Mouse (Mus musculus) forebrain, embryonic 15.5 days (tissue): ENCODE data around the gene Amn1. TPM values are rescaled to one million over a fixed set of nuclear protein-coding genes. Genes with fewer than 3 reads are reported as not detected.
"Not testable (repeated sequence)": the region's sequence is repeated elsewhere in the genome, so short reads cannot be mapped to it uniquely, and the experiment has no call there.

ENCODE experiments used
- ATAC-seq: fragments of 200-750 bp; cut with Nextera tagmentation; replicated peaks from 2 replicates; pipeline ENCODE4 v1.8.0; 2017; ENCODE audit warnings: mild to moderate bottlenecking, moderate TSS enrichment, moderate library complexity
- H3K27ac ChIP-seq: fragments of 300-500 bp; sonication (generic); replicated peaks from 2 replicates; pipeline ENCODE4 v1.5.1; 2015; ENCODE audit warnings: mild to moderate bottlenecking, inconsistent platforms
- H3K27me3 ChIP-seq: fragments of 300-500 bp; sonication (generic); 2 replicates; pipeline ENCODE4 v1.6.1; 2015; ENCODE audit warnings: inconsistent platforms
- H3K36me3 ChIP-seq: fragments of 300-500 bp; sonication (generic); 2 replicates; pipeline ENCODE4 v1.6.1; 2015; ENCODE audit warnings: mild to moderate bottlenecking, inconsistent platforms
- H3K4me1 ChIP-seq: fragments of 300-500 bp; sonication (generic); 2 replicates; pipeline ENCODE4 v1.6.1; 2015; ENCODE audit warnings: inconsistent platforms
- H3K4me2 ChIP-seq: fragments of 300-500 bp; sonication (generic); replicated peaks from 2 replicates; pipeline ENCODE4 v1.6.1; 2015; ENCODE audit warnings: mild to moderate bottlenecking, inconsistent platforms
- H3K4me3 ChIP-seq: fragments of 300-500 bp; sonication (generic); 2 replicates; pipeline ENCODE4 v1.5.1; 2015; ENCODE audit warnings: mild to moderate bottlenecking, inconsistent platforms
- H3K9ac ChIP-seq: fragments of 300-500 bp; sonication (generic); replicated peaks from 2 replicates; pipeline ENCODE4 v1.6.1; 2015; ENCODE audit warnings: mild to moderate bottlenecking, inconsistent platforms
- H3K9me3 ChIP-seq: fragments of 300-500 bp; sonication (generic); 2 replicates; pipeline ENCODE4 v1.6.1; 2016; ENCODE audit warnings: inconsistent platforms
- WGBS: fragments of 180-500 bp; shearing (Covaris S2); methylation state at CpG from one replicate; pipeline ENCODE4 v1.1.7; 2015; ENCODE audit warnings: mixed read lengths; 5-methylcytosine and 5-hydroxymethylcytosine counted together
- polyA plus RNA-seq: library from polyadenylated mRNA; unstranded; fragments of >200 nt; fragmentation: Nextera tagmentation; extraction: Ambion mirVana; gene quantifications from 2 replicates; pipeline ENCODE4 v1.2.1, GENCODE M21; 2015

The Amn1 gene
- polyA plus RNA-seq, 1 experiment from 2014 or later = 107 TPM

DNA sequence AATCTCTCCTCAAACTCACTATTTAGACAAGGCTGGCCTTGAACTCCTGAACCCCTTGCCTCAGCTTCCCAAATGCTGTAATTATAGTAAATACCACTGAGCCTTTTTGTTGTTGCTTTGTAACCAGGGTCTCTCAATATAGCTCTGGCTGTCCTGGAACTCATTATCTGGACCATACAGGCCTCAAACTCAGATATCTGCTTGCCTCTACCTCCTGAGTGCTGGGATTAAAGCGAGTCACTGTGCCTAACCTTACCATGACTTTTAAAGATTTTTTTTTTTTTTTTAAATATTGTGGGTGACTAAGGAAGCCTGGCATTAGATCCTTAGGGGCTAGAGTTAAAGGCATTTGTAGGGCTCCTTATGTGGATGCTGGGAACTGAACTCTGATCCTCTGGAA lies 4.5 kb downstream of the Amn1 start:
- Histone ChIP-seq H3K9ac (no peak overlapping the region), H3K4me1 (peaks cover 24% of the 10 kb centered on the region), H3K36me3 (peaks cover 33% of the 10 kb centered on the region), H3K4me2 (no peak overlapping the region), H3K27ac (no peak overlapping the region), H3K4me3 (no peak overlapping the region), H3K9me3 (no peaks in the 10 kb centered on the region), H3K27me3 (no peaks in the 10 kb centered on the region)
- WGBS = 94% methylated on average over 1 of the region's 1 CpGs
- no peak for ATAC-seq

DNA sequence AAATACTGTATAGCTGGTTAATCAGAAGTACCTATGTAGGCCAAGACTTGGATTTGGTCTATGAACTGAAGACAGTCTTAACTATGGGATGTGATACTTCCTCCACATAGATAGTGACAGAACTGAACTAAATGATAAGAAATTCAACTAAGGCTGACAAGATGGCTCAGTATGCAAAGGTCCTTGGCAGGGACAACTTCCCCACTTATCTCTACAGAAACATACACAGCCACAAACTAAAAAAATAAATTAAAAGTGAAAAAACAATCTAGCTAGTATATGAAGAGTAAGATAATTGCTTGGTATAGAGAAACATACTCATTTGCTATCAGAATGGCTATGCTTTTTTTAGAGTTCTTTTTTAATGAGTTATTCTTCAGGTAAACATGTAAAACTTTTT lies 9.4 kb downstream of the Amn1 start:
- Histone ChIP-seq H3K4me2 (no peak overlapping the region), H3K9ac (no peak overlapping the region), H3K27ac (no peak overlapping the region), H3K27me3 (no peaks in the 10 kb centered on the region), H3K4me1 (no peaks in the 10 kb centered on the region), H3K4me3 (no peak overlapping the region), H3K36me3 (peaks cover 75% of the 10 kb centered on the region), H3K9me3 (no peaks in the 10 kb centered on the region)
- no peak for ATAC-seq

DNA sequence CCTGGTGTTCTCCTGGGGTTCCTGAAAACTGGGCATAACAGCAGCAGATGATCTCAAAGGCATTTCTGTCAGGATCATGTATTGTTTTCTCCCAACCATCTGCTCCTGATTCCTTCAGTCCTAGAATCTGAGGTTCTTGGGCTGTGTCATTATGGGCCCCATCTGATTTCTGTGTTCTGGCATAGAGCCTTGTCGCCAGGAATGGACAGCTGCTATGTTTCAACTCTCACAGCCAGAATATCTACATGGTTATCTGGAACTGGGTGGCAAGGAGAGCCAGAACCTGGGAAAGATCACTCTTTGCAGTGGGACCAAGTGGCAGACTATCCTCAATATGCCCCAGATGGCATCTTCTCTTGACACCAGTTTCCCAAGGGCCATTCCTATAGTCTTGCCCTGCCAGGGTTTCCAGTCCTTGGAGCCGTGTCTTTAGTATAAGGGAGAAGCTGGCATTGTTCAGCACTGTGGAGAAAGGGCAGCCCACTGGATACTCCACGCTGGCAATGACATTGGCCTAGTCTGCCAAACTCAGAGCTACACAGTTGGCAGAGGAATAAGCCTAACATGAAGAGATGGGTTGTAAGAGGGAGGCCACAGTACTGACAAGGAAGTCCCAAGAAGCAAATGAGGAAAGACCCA lies 13.5 kb downstream of the Amn1 start:
- no peaks in the 10 kb centered on the region for H3K4me1 ChIP-seq
- H3K27me3 ChIP-seq = no peaks in the 10 kb centered on the region
- no peak overlapping the region for H3K27ac ChIP-seq
- no peak overlapping the region for H3K9ac ChIP-seq
- 90% methylated on average over 3 of the region's 3 CpGs for WGBS
- no peak; the same call in 1 of the 2 replicates for ATAC-seq
- H3K4me2 ChIP-seq = no peak overlapping the region
- no peaks in the 10 kb centered on the region for H3K9me3 ChIP-seq
- peaks cover 59% of the 10 kb centered on the region for H3K36me3 ChIP-seq
- no peak overlapping the region for H3K4me3 ChIP-seq

DNA sequence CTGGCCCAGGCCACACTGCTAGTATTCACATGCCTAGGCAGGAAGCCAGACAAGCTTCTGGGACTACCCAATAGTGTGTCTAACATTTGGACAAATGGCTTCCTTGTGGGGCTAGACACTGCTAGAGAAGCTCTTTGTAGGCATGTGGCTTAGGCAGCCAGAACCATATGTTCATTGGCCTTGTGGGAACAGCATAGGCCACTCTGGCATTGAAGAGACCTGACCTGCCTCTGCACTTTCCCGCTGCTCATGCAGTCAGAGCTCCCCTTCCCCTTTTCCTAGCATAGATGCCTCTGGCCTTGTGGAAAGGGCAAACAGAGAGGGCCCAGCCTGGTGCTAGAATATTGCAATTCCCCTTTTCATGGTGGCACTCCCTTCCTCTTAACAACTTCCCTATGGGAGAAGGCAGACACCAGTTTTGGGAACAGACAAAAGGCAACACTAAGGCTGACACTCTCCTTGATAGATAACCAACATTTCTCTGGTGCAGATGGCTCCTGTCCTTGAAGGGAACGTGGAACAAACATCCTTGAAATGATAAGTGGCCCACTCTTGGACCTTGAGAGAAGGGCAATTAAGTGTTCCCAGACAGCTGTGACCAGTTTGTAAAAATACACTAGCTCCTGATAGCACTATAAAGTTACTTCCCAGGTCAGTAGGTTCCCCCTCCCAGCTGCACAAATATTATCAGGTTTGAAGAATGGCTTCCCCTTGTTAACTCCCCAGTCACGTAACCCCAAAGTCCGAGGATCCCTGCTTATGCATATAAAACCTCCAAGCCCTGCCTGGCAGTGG lies 14.5 kb downstream of the Amn1 start:
- Histone ChIP-seq H3K27ac (no peak overlapping the region), H3K27me3 (no peaks in the 10 kb centered on the region), H3K4me2 (no peak overlapping the region), H3K9me3 (no peaks in the 10 kb centered on the region), H3K4me1 (no peaks in the 10 kb centered on the region), H3K4me3 (no peak overlapping the region), H3K36me3 (peaks cover 57% of the 10 kb centered on the region), H3K9ac (no peak overlapping the region)
- 90% methylated on average over 4 of the region's 4 CpGs for WGBS
- no peak for ATAC-seq

DNA sequence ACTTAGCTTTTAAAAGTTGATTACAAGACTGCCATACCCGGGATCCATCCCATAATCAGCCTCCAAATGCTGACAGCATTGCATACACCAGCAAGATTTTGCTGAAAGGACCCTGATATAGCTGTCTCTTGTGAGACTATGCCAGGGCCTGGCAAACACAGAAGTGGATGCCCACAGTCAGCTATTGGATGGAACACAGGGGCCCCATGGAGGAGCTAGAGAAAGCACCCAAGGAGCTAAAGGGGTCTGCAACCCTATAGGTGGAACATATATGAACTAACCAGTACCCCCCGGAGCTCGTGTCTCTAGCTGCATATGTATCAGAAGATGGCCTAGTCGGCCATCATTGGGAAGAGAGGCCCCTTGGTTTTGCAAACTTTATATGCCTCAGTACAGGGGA lies 18.5 kb downstream of the Amn1 start:
- ATAC-seq, H3K9ac ChIP-seq, H3K27ac ChIP-seq, H3K9me3 ChIP-seq, H3K27me3 ChIP-seq, H3K4me2 ChIP-seq, H3K4me3 ChIP-seq, H3K4me1 ChIP-seq: not testable (repeated sequence)
- peaks cover 50% of the 10 kb centered on the region for H3K36me3 ChIP-seq
- WGBS = 95% methylated on average over 4 of the region's 4 CpGs

DNA sequence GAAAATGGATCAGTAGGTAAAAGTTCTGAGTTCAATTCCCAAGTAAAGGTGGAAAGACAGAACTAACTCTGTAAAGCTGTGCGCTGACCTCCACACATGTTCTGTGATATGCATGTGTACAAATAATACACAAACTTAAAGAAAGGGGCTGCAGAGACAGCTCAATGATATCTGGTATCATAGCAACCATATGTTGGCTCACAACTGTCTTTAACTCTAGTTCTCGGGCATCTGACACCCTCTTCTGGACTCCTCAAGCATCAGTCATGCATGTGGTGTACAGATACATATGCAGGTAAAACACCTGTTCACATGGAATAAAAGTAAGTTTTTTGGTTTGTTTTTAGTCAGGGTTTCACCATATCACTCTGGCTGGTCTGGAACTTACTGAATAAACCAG lies 20.1 kb downstream of the Amn1 start:
- Histone ChIP-seq H3K4me1 (no peaks in the 10 kb centered on the region), H3K27me3 (no peaks in the 10 kb centered on the region), H3K4me2 (no peak overlapping the region), H3K9me3 (no peaks in the 10 kb centered on the region), H3K27ac (no peak overlapping the region), H3K36me3 (peaks cover 55% of the 10 kb centered on the region), H3K9ac (no peak overlapping the region), H3K4me3 (no peak overlapping the region)
- ATAC-seq = no peak
- 88% methylated on average over 2 of the region's 2 CpGs for WGBS

DNA sequence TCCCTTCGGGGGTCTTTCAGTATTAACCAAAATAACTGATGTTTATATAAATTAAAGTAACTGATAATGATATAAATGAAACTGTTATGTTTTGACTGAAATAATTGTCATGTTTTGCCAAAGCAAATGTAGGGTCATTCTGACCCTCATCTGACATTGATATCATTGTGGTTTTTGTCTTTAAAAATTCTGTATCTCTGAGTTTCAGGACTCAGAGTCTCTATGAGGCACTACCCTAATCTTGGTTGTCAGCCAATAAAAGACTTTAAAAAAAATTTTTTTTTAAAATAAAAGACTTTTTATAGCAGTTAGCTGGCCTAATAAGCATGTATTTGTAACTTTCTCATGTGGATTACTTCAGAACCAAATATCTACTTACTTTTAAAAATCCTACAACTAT lies 20.8 kb downstream of the Amn1 start:
- H3K9me3 ChIP-seq = no peaks in the 10 kb centered on the region
- H3K27me3 ChIP-seq = no peaks in the 10 kb centered on the region
- H3K27ac ChIP-seq = no peak overlapping the region
- 88% methylated on average over 1 of the region's 1 CpGs for WGBS
- H3K36me3 ChIP-seq = peaks cover 60% of the 10 kb centered on the region
- no peak overlapping the region for H3K9ac ChIP-seq
- no peaks in the 10 kb centered on the region for H3K4me1 ChIP-seq
- H3K4me2 ChIP-seq = no peak overlapping the region
- ATAC-seq = no peak
- H3K4me3 ChIP-seq = no peak overlapping the region

DNA sequence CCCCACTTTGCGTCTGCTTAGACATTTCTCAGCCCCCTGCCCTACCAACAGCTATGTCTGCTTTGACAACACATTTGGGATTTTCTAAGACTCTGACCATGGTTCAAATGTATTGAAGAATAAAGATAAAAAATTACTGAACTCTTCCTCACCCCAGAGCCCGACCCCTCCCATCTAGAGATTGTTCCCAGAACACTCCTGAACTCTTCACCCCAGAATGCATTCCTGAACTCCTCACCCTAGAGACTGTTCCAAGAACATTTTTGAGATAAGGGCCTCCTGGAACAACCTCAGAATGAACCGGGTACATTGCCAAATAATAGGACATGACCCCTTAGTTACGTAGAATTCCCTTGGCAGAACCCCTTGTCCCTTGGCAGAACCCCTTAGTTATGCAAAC lies 21.5 kb downstream of the Amn1 start:
- H3K9me3 ChIP-seq, H3K9ac ChIP-seq, H3K4me1 ChIP-seq, H3K4me3 ChIP-seq, H3K27me3 ChIP-seq, ATAC-seq, H3K4me2 ChIP-seq, H3K27ac ChIP-seq: not testable (repeated sequence)
- 92% methylated on average over 3 of the region's 4 CpGs for WGBS
- H3K36me3 ChIP-seq = peaks cover 64% of the 10 kb centered on the region

DNA sequence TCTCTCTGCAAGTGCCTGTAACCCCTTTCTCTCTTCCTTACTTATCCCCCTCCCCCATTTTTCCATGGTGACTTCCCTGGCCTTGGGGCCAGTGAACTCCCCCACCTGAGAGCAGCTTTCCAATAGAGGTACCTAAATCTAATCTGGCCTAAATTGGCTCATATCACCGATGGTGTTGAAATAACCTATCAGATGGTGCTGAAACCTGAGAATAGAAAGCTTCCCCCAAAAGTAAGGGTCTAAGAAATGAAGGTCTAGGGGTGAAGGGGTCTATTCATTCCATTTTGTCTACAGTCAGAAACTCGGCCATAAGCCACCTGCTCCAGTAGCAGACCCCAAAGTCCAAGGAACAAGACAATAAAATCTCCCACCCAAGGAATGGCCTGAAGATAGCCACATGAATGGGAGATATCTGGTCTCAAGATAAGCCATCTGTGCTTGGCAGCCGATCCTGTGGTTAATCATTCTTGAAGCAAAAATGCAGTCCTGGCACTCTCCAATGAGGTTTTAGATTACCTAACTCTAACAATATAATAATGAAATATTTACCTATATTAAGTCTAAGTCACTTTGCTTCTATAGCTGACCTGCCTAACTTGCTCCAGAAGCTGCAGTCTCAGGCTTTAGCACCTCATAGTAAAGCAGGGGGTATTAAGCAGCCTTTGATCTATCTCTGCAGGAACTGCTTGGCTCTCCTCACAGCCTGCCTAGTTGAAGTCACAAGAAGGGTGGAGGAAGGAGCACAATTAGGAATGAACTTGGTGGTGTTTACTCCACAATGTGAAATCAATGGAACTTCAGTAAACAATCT lies 33.3 kb downstream of the Amn1 start:
- Histone ChIP-seq H3K9ac (no peak overlapping the region), H3K4me1 (no peaks in the 10 kb centered on the region), H3K4me2 (no peak overlapping the region), H3K9me3 (no peaks in the 10 kb centered on the region), H3K27me3 (no peaks in the 10 kb centered on the region), H3K36me3 (peaks cover 36% of the 10 kb centered on the region), H3K4me3 (no peak overlapping the region), H3K27ac (no peak overlapping the region)
- ATAC-seq = no peak
- WGBS = 74% methylated on average over 3 of the region's 3 CpGs

DNA sequence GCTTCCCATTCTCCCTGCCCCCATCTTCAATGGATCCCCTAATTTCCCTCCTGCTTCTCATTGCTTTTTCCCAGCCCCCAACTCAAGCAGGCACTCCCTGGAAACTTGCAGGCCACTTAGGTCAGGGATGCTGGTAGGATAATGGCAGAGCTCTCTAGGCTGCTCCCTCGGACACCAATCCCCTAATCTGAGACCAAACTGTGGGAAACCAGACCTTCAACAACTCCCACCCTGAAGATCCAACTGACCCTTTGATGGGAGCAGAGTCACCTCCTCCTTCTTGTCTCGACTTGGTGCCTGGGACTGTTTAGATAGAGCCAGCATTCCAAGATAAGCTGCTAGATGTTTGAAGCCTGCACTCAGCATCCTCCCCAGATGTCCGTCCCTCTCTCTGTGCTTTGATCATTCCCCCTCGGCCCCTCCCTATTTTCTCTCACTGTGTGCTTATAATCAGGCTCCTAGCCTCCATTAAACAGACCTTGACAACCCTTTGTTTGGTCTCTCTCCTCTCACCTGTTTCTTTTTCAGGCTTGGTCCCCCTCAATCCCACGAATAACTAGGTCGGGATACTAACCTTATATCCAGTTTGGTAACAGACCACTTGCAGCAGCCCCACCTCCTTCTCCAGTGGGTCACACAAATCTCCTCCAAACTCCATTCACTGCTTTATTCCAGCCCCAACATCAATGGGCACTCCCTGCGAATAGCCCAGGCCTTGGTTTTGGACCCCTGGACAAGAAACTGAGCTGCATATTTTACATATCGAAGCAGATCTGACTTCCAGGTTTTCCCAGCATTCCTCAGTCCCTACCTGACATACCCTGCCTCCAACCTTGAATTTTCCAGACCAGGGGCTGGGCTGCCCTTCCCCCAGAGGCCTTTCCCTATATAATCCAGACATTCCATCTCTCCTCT lies 34.1 kb downstream of the Amn1 start:
- Histone ChIP-seq H3K4me3 (no peak overlapping the region), H3K9me3 (no peaks in the 10 kb centered on the region), H3K27ac (no peak overlapping the region), H3K36me3 (peaks cover 32% of the 10 kb centered on the region), H3K27me3 (no peaks in the 10 kb centered on the region), H3K4me1 (no peaks in the 10 kb centered on the region), H3K9ac (no peak overlapping the region), H3K4me2 (no peak overlapping the region)
- 12% methylated on average over 8 of the region's 8 CpGs for WGBS
- peak; percentile 29; the same call in 1 of the 2 replicates for ATAC-seq

DNA sequence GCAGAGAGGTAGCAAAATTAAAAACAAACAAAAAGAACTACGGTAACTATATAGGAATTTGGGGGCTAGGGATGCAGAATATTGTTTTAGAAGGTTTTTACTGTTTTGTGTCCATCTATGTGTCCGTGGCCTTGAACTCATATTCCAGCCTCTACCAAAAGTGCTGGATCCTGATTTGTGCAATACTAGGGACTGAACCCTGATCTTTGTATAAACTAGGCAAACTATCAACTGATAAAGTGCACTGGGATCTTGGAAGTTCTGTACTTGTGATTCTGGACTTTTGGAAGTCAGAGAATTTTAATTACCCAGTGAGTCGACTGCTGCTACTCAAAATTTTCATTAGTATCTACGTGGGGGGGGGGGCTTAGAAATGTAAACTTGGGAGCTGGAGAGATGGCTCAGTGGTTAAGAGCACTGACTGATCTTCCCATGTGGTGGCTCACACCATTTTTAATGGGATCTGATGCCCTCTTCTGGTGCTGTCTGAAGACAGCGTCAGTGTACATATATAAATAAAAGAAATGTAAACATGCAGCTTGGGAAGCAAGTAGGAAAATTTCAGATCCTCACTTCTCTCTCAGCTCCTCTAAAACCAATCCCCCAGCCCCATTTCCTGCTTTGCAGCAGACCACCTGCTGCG lies 34.9 kb downstream of the Amn1 start:
- H3K4me2 ChIP-seq = no peak overlapping the region
- 44% methylated on average over 6 of the region's 6 CpGs for WGBS
- no peak overlapping the region for H3K4me3 ChIP-seq
- H3K4me1 ChIP-seq = no peaks in the 10 kb centered on the region
- no peaks in the 10 kb centered on the region for H3K9me3 ChIP-seq
- H3K36me3 ChIP-seq = peaks cover 26% of the 10 kb centered on the region
- no peak overlapping the region for H3K27ac ChIP-seq
- H3K9ac ChIP-seq = no peak overlapping the region
- no peak for ATAC-seq
- H3K27me3 ChIP-seq = no peaks in the 10 kb centered on the region
